Mouse (Mus musculus) midbrain, embryonic 12.5 days (tissue): ENCODE results near the gene Gdpd5. TPM values are rescaled to one million over a fixed set of nuclear protein-coding genes. Genes with fewer than 3 reads are reported as not detected.

Source experiments
- ATAC-seq: fragments of 200-750 bp; cut with Nextera tagmentation; 2 replicates; pipeline ENCODE4 v1.8.0; 2017; ENCODE audit warnings: low read depth, moderate TSS enrichment, moderate library complexity; ENCODE audit not compliant: low FRiP score
- H3K27ac ChIP-seq: fragments of 300-500 bp; sonication (generic); replicated peaks from 2 replicates; pipeline ENCODE4 v1.5.1; 2016; ENCODE audit warnings: mild to moderate bottlenecking
- H3K27me3 ChIP-seq: fragments of 300-500 bp; sonication (generic); 2 replicates; pipeline ENCODE4 v1.6.1; 2016; ENCODE audit warnings: mild to moderate bottlenecking
- H3K36me3 ChIP-seq: fragments of 300-500 bp; sonication (generic); 2 replicates; pipeline ENCODE4 v1.6.1; 2016
- H3K4me1 ChIP-seq: fragments of 300-500 bp; sonication (generic); 2 replicates; pipeline ENCODE4 v1.6.1; 2016
- H3K4me2 ChIP-seq: fragments of 300-500 bp; sonication (generic); replicated peaks from 2 replicates; pipeline ENCODE4 v1.6.1; 2016; ENCODE audit warnings: mild to moderate bottlenecking, moderate library complexity
- H3K4me3 ChIP-seq: fragments of 300-500 bp; sonication (generic); 2 replicates; pipeline ENCODE4 v1.5.1; 2016; ENCODE audit warnings: mild to moderate bottlenecking
- H3K9ac ChIP-seq: fragments of 300-500 bp; sonication (generic); replicated peaks from 2 replicates; pipeline ENCODE4 v1.6.1; 2016; ENCODE audit warnings: mild to moderate bottlenecking, moderate library complexity
- H3K9me3 ChIP-seq: fragments of 300-500 bp; sonication (generic); 2 replicates; pipeline ENCODE4 v1.6.1; 2016; ENCODE audit warnings: mild to moderate bottlenecking
- WGBS: fragments of 180-500 bp; shearing (Covaris S2); methylation state at CpG from one replicate; pipeline ENCODE4 v1.1.7; 2016; 5-methylcytosine and 5-hydroxymethylcytosine counted together
- polyA plus RNA-seq: library from polyadenylated mRNA; unstranded; fragments of >200 nt; fragmentation: Nextera tagmentation; extraction: Ambion mirVana; gene quantifications from 2 replicates; pipeline ENCODE4 v1.2.1, GENCODE M21; 2016

Gene Gdpd5
- polyA plus RNA-seq, 1 experiment from 2014 or later, result 32.7 TPM

GRCm38 (mm10) chr7:99449063-99449462 lies 67.8 kb downstream of the Gdpd5 start:
- 0 out of 2 replicates have a peak, but pooled peaks cover 6% of the 10 kb centered on the region for H3K36me3 ChIP-seq
- no peak overlapping the region for H3K9ac ChIP-seq
- no peak for ATAC-seq
- peaks cover 32% of the 10 kb centered on the region for H3K4me1 ChIP-seq
- no peak overlapping the region for H3K4me2 ChIP-seq
- no peak overlapping the region for H3K4me3 ChIP-seq
- H3K27me3 ChIP-seq, result no peaks in the 10 kb centered on the region
- WGBS, result 50% methylated on average over 8 of the region's 8 CpGs
- peak overlapping the region; percentile 30; the same call in 1 of the 2 replicates for H3K27ac ChIP-seq
- H3K9me3 ChIP-seq, result no peaks in the 10 kb centered on the region

- 0 out of 2 replicates have a peak, but pooled peaks cover under 1% of the 10 kb centered on the region for H3K36me3 ChIP-seq
- 35% methylated on average over 3 of the region's 3 CpGs for WGBS
- no peak overlapping the region for H3K4me2 ChIP-seq
- ATAC-seq, result no peak
- H3K4me1 ChIP-seq, result peaks cover 32% of the 10 kb centered on the region
- no peaks in the 10 kb centered on the region for H3K27me3 ChIP-seq
- H3K9ac ChIP-seq, result no peak overlapping the region
- H3K27ac ChIP-seq, result 0 out of 2 replicates have a peak overlapping the region, but pooled peaks have one; percentile 25
- no peak overlapping the region for H3K4me3 ChIP-seq
- H3K9me3 ChIP-seq, result no peaks in the 10 kb centered on the region
Measured at GRCm38 (mm10) chr7:99449751-99450150, 68.5 kb downstream of the Gdpd5 start.

GRCm38 (mm10) chr7:99450703-99451102 lies 69.5 kb downstream of the Gdpd5 start:
- Histone ChIP-seq H3K9ac (no peak overlapping the region), H3K4me3 (no peak overlapping the region), H3K4me1 (peaks cover 29% of the 10 kb centered on the region), H3K27me3 (no peaks in the 10 kb centered on the region), H3K9me3 (no peaks in the 10 kb centered on the region), H3K27ac (no peak overlapping the region), H3K4me2 (no peak overlapping the region), H3K36me3 (no peaks in the 10 kb centered on the region)
- peak; percentile 63 for ATAC-seq
- WGBS, result 3% methylated on average over 3 of the region's 3 CpGs

GRCm38 (mm10) chr7:99452859-99453258 lies 71.6 kb downstream of the Gdpd5 start:
- no peak overlapping the region for H3K9ac ChIP-seq
- no peak overlapping the region for H3K4me3 ChIP-seq
- peaks cover 22% of the 10 kb centered on the region for H3K4me1 ChIP-seq
- no peak overlapping the region for H3K27ac ChIP-seq
- peaks cover 8% of the 10 kb centered on the region; the same call in 1 of the 2 replicates for H3K36me3 ChIP-seq
- no peak overlapping the region for H3K4me2 ChIP-seq
- no peaks in the 10 kb centered on the region for H3K9me3 ChIP-seq
- H3K27me3 ChIP-seq, result no peaks in the 10 kb centered on the region
- 95% methylated on average over 7 of the region's 7 CpGs for WGBS
- no peak for ATAC-seq

GRCm38 (mm10) chr7:99454044-99454443 lies 72.8 kb downstream of the Gdpd5 start:
- ATAC-seq, result no peak
- Histone ChIP-seq H3K4me1 (peaks cover 16% of the 10 kb centered on the region), H3K4me2 (no peak overlapping the region), H3K9me3 (no peaks in the 10 kb centered on the region), H3K9ac (no peak overlapping the region), H3K36me3 (peaks cover 16% of the 10 kb centered on the region; the same call in 1 of the 2 replicates), H3K27me3 (no peaks in the 10 kb centered on the region), H3K4me3 (no peak overlapping the region), H3K27ac (no peak overlapping the region)
- 80% methylated on average over 4 of the region's 4 CpGs for WGBS

- Histone ChIP-seq H3K4me3 (no peak overlapping the region), H3K27me3 (no peaks in the 10 kb centered on the region), H3K4me2 (no peak overlapping the region), H3K27ac (no peak overlapping the region), H3K9me3 (no peaks in the 10 kb centered on the region), H3K36me3 (peaks cover 39% of the 10 kb centered on the region), H3K4me1 (no peaks in the 10 kb centered on the region), H3K9ac (no peak overlapping the region)
- no peak for ATAC-seq
- 89% methylated on average over 8 of the region's 8 CpGs for WGBS
Measured at GRCm38 (mm10) chr7:99458849-99459248, 77.6 kb downstream of the Gdpd5 start.

GRCm38 (mm10) chr7:99459888-99460652 lies 78.9 kb downstream of the Gdpd5 start:
- Histone ChIP-seq H3K4me2 (no peak overlapping the region), H3K27me3 (no peaks in the 10 kb centered on the region), H3K36me3 (peaks cover 39% of the 10 kb centered on the region), H3K9ac (no peak overlapping the region), H3K9me3 (no peaks in the 10 kb centered on the region), H3K4me1 (peaks cover 2% of the 10 kb centered on the region; the same call in 1 of the 2 replicates), H3K4me3 (no peak overlapping the region), H3K27ac (no peak overlapping the region)
- no peak for ATAC-seq
- 91% methylated on average over 15 of the region's 15 CpGs for WGBS

GRCm38 (mm10) chr7:99463120-99463519 lies 81.9 kb downstream of the Gdpd5 start:
- H3K36me3 ChIP-seq, result peaks cover 28% of the 10 kb centered on the region
- ATAC-seq, result no peak
- H3K9me3 ChIP-seq, result no peaks in the 10 kb centered on the region
- WGBS, result 89% methylated on average over 2 of the region's 2 CpGs
- H3K4me2 ChIP-seq, result no peak overlapping the region
- H3K27ac ChIP-seq, result no peak overlapping the region
- H3K4me3 ChIP-seq, result no peak overlapping the region
- no peak overlapping the region for H3K9ac ChIP-seq
- H3K4me1 ChIP-seq, result peaks cover 27% of the 10 kb centered on the region
- H3K27me3 ChIP-seq, result peaks cover 12% of the 10 kb centered on the region

GRCm38 (mm10) chr7:99465811-99466210 lies 84.6 kb downstream of the Gdpd5 start, which contains the start of gene Klhl35:
Gene Klhl35, plus strand, starts transcription at chr7:99466004.
- ATAC-seq, result peak; percentile 53
- H3K9ac ChIP-seq, result peak within 1 kb of the TSS; percentile 52
- H3K4me2 ChIP-seq, result peak within 1 kb of the TSS; percentile 71
- 0 out of 2 replicates have a peak, but pooled peaks cover 5% of the 10 kb centered on the region for H3K36me3 ChIP-seq
- peaks cover 40% of the 10 kb centered on the region for H3K4me1 ChIP-seq
- WGBS, result 16% methylated on average over 8 of the region's 8 CpGs
- peak within 1 kb of the TSS; percentile 80 for H3K27ac ChIP-seq
- H3K4me3 ChIP-seq, result peak within 1 kb of the TSS; percentile 32
- H3K27me3 ChIP-seq, result peaks cover 37% of the 10 kb centered on the region
- H3K9me3 ChIP-seq, result no peaks in the 10 kb centered on the region

GRCm38 (mm10) chr7:99467916-99468282 lies 86.7 kb downstream of the Gdpd5 start:
- Histone ChIP-seq H3K36me3 (peaks cover 17% of the 10 kb centered on the region), H3K27ac (peak overlapping the region; percentile 87), H3K4me2 (peak overlapping the region; percentile 71), H3K27me3 (peaks cover 39% of the 10 kb centered on the region), H3K9ac (peak overlapping the region; percentile 60), H3K9me3 (no peaks in the 10 kb centered on the region), H3K4me3 (peak overlapping the region; percentile 50), H3K4me1 (peaks cover 40% of the 10 kb centered on the region)
- no peak for ATAC-seq
- WGBS, result 23% methylated on average over 9 of the region's 11 CpGs

- H3K27ac ChIP-seq, result peak overlapping the region; percentile 87
- no peaks in the 10 kb centered on the region for H3K9me3 ChIP-seq
- H3K27me3 ChIP-seq, result peaks cover 39% of the 10 kb centered on the region
- H3K4me1 ChIP-seq, result peaks cover 40% of the 10 kb centered on the region
- H3K4me2 ChIP-seq, result peak overlapping the region; percentile 71
- peak; percentile 60 for ATAC-seq
- WGBS, result 2% methylated on average over 91 of the region's 145 CpGs
- H3K4me3 ChIP-seq, result peak overlapping the region; percentile 50
- H3K36me3 ChIP-seq, result peaks cover 23% of the 10 kb centered on the region
- peak overlapping the region; percentile 60 for H3K9ac ChIP-seq
Measured at GRCm38 (mm10) chr7:99468283-99469132, 87.3 kb downstream of the Gdpd5 start.
